Mouse (Mus musculus) forebrain, postnatal 0 days (tissue): ENCODE results near the gene Gm6096. TPM values are rescaled to one million over a fixed set of nuclear protein-coding genes. Genes with fewer than 3 reads are reported as not detected.
"Not testable (repeated sequence)": the region's sequence is repeated elsewhere in the genome, so short reads cannot be mapped to it uniquely, and the experiment has no call there.

ENCODE experiments used
- ATAC-seq: fragments of 200-750 bp; cut with Nextera tagmentation; 2 replicates; pipeline ENCODE4 v1.8.0; 2017; ENCODE audit warnings: mild to moderate bottlenecking, moderate library complexity
- DNase-seq: peaks from one replicate; pipeline ENCODE4 v3.0.0-alpha.2; 2015
- H3K27ac ChIP-seq: fragments of 300-500 bp; sonication (generic); 2 replicates; pipeline ENCODE4 v1.5.1; 2014; ENCODE audit warnings: low read depth, mild to moderate bottlenecking, antibody characterized with exemption, low read length, moderate library complexity, mixed read lengths
- H3K27me3 ChIP-seq: fragments of 300-500 bp; sonication (generic); 2 replicates; pipeline ENCODE4 v1.6.1; 2014; ENCODE audit warnings: mild to moderate bottlenecking, low read length, mixed read lengths; ENCODE audit not compliant: insufficient read depth
- H3K36me3 ChIP-seq: fragments of 300-500 bp; sonication (generic); 2 replicates; pipeline ENCODE4 v1.6.1; 2014; ENCODE audit warnings: mild to moderate bottlenecking, moderate library complexity; ENCODE audit not compliant: insufficient read depth
- H3K4me1 ChIP-seq: fragments of 300-500 bp; sonication (generic); 2 replicates; pipeline ENCODE4 v1.6.1; 2014; ENCODE audit warnings: antibody characterized with exemption; ENCODE audit not compliant: insufficient read depth
- H3K4me2 ChIP-seq: fragments of 300-500 bp; sonication (generic); 2 replicates; pipeline ENCODE4 v1.6.1; 2014; ENCODE audit warnings: low read depth, mild to moderate bottlenecking, moderate library complexity
- H3K4me3 ChIP-seq: fragments of 300-500 bp; sonication (generic); 2 replicates; pipeline ENCODE4 v1.5.1; 2014; ENCODE audit warnings: low read depth, low read length, mixed read lengths
- H3K9ac ChIP-seq: fragments of 300-500 bp; sonication (generic); 2 replicates; pipeline ENCODE4 v1.6.1; 2014; ENCODE audit warnings: mild to moderate bottlenecking
- H3K9me3 ChIP-seq: fragments of 300-500 bp; sonication (generic); 2 replicates; pipeline ENCODE4 v1.6.1; 2016; ENCODE audit warnings: low read length
- CTCF ChIP-seq: sonication (generic); IDR thresholded peaks from 2 replicates; pipeline ENCODE4 v1.5.1; 2016; ENCODE audit warnings: antibody characterized with exemption, control low read depth, low read depth
- WGBS: fragments of 180-500 bp; shearing (Covaris S2); extraction: QIAGEN DNeasy Blood & Tissue Kit; methylation state at CpG from one replicate; pipeline ENCODE4 v1.1.7; 2014; 5-methylcytosine and 5-hydroxymethylcytosine counted together
- polyA plus RNA-seq: library from polyadenylated mRNA; unstranded; fragments of >200 nt; fragmentation: Nextera tagmentation; extraction: Ambion mirVana; gene quantifications from 2 replicates; pipeline ENCODE4 v1.2.1, GENCODE M21; 2015
- total RNA-seq: library from RNA; depleted of rRNA; stranded (reverse); fragments of >200 nt; gene quantifications from 2 replicates; pipeline ENCODE4 v1.2.3, GENCODE M21; 2014; rRNA removed

Gm6096 gene
- total RNA-seq, result not detected in 2 replicates
- polyA plus RNA-seq, result not detected in 2 replicates

DNA sequence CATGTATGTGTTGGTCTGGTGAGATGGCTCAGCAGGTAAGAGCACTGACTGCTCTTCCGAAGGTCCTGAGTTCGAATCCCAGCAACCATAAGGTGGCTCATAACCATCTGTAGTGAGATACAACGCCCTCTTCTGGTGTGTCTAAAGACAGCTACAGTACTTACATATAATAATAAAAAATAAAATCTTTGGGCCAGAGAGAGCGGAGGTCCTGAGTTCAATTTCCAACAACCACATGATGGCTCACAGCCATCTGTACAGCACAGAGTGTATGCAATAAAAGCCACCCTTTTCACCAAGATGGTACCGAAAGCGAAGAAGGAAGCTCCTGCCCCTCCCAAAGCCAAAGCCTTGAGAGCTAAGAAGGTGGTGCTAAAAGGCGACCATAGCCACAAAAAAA, at the start of gene Gm6096:
Gene Gm6096, plus strand, starts transcription at position 301 of the 400 bp plus-strand sequence.
- no peak for DNase-seq
- Histone ChIP-seq H3K9ac (no peak within 1 kb of the TSS), H3K36me3 (peaks cover 49% of the 10 kb centered on the region), H3K27me3 (no peaks in the 10 kb centered on the region), H3K27ac (0 out of 2 replicates have a peak within 1 kb of the TSS, but pooled peaks have one; percentile 45), H3K4me1 (no peaks in the 10 kb centered on the region), H3K9me3 (no peaks in the 10 kb centered on the region), H3K4me3 (no peak within 1 kb of the TSS), H3K4me2 (no peak within 1 kb of the TSS)
- no peak for TF ChIP-seq CTCF
- no peak for ATAC-seq
- WGBS, result 95% methylated on average over 7 of the region's 7 CpGs

DNA sequence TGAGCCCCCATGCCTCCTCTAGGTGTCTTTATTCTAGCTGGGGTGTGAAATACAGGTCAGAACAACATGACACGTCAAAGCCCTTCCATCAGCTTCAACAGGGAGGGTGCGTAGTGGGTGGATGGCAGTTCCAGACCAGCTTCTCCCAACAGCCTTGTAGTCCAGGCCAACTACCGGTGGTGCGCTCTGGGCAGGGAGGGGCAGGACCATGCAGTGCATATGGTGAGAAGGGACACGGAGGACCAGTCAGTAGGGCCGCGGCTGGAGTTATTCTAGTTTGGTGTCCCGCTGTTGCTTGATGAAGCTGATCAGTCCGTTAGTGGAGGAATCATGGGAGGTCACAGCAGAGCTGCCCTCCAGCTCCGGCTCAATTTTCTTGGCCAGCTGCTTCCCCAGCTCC, 48.7 kb upstream of the Gm6096 start:
- H3K9ac ChIP-seq, H3K4me3 ChIP-seq, ATAC-seq, H3K9me3 ChIP-seq, H3K27ac ChIP-seq, H3K27me3 ChIP-seq, DNase-seq, H3K4me2 ChIP-seq, H3K4me1 ChIP-seq: not testable (repeated sequence)
- H3K36me3 ChIP-seq, result peaks cover 54% of the 10 kb centered on the region
- WGBS, result 98% methylated on average over 10 of the region's 10 CpGs

DNA sequence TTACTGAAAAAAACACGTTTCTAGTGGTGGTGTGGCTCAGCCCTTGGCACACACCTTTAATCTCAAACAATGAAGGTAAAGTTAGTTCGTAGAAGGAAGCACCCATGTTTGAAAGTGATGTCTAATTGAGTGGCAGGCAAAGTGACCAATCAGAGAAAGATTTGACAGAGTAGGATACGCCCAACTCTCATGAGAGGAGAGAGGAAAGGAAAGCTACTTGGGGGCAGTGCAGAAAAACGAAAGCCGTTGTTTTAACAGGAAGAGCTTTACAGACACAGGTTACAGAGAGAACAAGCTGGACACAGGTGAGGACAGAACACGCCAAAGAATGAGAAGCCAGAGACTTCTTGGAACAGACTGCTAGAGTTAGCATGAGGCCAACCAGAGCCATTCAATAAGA, 44.5 kb upstream of the Gm6096 start:
- no peak for TF ChIP-seq CTCF
- 95% methylated on average over 6 of the region's 6 CpGs for WGBS

DNA sequence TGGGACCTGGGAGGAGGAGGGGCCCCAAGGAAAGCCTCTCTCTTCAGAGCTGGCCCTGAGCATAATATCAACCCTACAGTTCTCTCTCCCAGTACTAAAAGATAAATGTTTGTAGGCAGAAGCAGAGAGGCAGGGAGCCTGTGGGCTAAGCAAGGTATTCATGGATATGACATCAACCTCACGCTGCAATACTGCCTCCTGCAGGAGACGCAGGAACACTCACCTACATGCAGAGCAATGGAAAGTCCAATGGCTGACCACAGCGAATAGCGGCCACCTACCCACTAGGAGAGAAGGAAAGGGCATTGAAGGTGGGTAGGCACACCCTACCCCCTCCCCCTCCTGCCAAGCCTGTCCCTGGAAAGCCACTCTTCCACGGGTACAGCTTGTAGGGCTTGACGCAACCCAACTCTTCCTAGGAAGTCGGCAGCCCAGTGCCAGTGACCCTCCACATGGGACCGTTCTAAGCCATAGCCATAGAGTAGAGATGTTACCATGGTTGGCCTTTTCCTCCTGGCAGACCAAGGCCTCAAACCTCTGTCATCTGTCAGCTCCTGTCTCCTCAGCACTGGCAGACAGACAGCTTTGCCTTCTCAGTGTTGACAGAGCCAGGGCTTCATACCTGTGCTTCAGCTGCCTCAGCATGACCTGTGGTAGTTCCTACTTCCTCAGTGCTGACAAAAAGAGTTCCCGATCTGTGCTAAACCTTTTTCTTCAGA, 42.7 kb upstream of the Gm6096 start:
- no peak for DNase-seq
- Histone ChIP-seq H3K27ac (no peak overlapping the region), H3K4me2 (no peak overlapping the region), H3K4me3 (no peak overlapping the region), H3K27me3 (no peaks in the 10 kb centered on the region), H3K36me3 (peaks cover 93% of the 10 kb centered on the region), H3K9ac (no peak overlapping the region), H3K9me3 (no peaks in the 10 kb centered on the region), H3K4me1 (no peaks in the 10 kb centered on the region)
- ATAC-seq, result no peak
- WGBS, result 90% methylated on average over 9 of the region's 9 CpGs
- TF ChIP-seq CTCF, result 0 out of 2 replicates have a peak, but pooled peaks have one; percentile 9

More for the DNA sequence above, 44.5 kb upstream of the Gm6096 start:
- H3K9ac ChIP-seq, result no peak overlapping the region
- no peaks in the 10 kb centered on the region for H3K27me3 ChIP-seq
- no peaks in the 10 kb centered on the region for H3K9me3 ChIP-seq
- no peak for DNase-seq
- no peak overlapping the region for H3K4me3 ChIP-seq
- H3K36me3 ChIP-seq, result peaks cover 89% of the 10 kb centered on the region
- H3K4me1 ChIP-seq, result no peaks in the 10 kb centered on the region
- no peak overlapping the region for H3K4me2 ChIP-seq
- no peak overlapping the region for H3K27ac ChIP-seq
- ATAC-seq, result no peak

DNA sequence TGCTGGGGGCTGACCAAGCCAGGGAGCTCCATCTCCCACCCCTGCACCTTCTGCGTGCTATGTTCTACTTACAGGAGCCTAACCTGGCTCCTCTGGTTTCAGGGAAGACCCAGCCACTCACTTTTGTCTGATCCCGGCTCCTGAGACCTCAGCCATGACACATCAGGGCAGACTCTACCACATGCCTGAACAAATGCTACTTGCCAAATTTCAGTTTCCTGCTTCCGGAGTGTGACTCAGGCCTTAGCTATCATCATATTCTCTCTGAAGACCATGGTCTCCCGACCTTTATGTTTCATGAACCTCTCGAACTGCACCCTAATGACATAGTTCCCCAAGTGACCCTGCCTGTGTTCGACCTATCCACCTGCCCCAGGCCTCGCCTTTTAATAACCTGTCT, 37.6 kb upstream of the Gm6096 start:
- Histone ChIP-seq H3K9me3 (no peaks in the 10 kb centered on the region), H3K4me2 (no peak overlapping the region), H3K4me3 (no peak overlapping the region), H3K27me3 (no peaks in the 10 kb centered on the region), H3K27ac (no peak overlapping the region), H3K36me3 (peaks cover 80% of the 10 kb centered on the region), H3K9ac (no peak overlapping the region), H3K4me1 (no peaks in the 10 kb centered on the region)
- 95% methylated on average over 7 of the region's 7 CpGs for WGBS
- no peak for TF ChIP-seq CTCF
- ATAC-seq (no peak), DNase-seq (no peak)

DNA sequence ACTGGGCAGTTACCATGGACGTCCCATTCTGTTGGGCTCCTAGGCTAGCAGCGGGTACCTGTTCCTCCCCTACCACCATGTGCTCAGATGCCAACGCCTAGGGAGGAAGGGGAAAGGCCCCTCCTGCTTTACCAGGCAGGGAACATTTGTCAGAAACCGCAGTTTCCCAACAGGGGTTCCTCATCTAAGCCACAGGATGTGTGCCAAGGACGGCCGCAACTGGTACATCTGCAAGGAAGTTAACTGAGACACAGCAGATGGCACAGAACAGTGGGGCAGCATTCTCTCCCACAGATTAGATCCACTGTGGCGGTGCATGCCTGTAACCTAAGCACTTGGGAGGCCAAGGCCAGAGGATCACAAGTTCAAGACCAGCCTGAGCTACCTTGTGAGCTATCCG, 36.2 kb upstream of the Gm6096 start:
- no peak overlapping the region for H3K27ac ChIP-seq
- ATAC-seq (no peak), DNase-seq (no peak)
- no peak for TF ChIP-seq CTCF
- no peaks in the 10 kb centered on the region for H3K27me3 ChIP-seq
- no peaks in the 10 kb centered on the region for H3K9me3 ChIP-seq
- H3K4me2 ChIP-seq, result no peak overlapping the region
- no peaks in the 10 kb centered on the region for H3K4me1 ChIP-seq
- WGBS, result 89% methylated on average over 8 of the region's 8 CpGs
- H3K36me3 ChIP-seq, result peaks cover 80% of the 10 kb centered on the region
- H3K9ac ChIP-seq, result no peak overlapping the region
- H3K4me3 ChIP-seq, result no peak overlapping the region

DNA sequence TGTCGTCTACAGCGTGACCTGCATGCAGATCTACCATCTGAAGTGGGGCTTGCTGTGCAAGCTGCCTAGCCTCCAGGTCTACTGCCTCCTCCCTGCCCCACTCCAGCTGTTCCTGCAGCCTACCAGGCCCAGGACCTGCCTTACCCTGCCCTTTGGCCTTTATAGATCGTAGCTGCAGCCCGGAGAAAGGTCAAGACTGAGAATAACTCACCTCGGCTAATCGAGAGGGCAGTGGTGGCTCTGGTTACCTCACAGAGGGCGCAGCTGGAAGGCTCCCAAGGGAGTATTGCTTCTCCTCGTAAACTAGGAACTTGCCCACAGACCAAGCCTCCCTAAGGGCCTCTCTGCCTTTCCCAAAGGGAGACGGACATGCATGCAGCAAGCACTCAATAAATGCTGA, 35.4 kb upstream of the Gm6096 start:
- no peaks in the 10 kb centered on the region for H3K9me3 ChIP-seq
- DNase-seq (no peak), ATAC-seq (no peak)
- H3K4me3 ChIP-seq, result no peak overlapping the region
- H3K27me3 ChIP-seq, result no peaks in the 10 kb centered on the region
- H3K4me2 ChIP-seq, result no peak overlapping the region
- 95% methylated on average over 9 of the region's 9 CpGs for WGBS
- H3K4me1 ChIP-seq, result no peaks in the 10 kb centered on the region
- H3K9ac ChIP-seq, result no peak overlapping the region
- no peak overlapping the region for H3K27ac ChIP-seq
- peaks cover 80% of the 10 kb centered on the region for H3K36me3 ChIP-seq
- no peak for TF ChIP-seq CTCF
